In the genomic region with DNA sequence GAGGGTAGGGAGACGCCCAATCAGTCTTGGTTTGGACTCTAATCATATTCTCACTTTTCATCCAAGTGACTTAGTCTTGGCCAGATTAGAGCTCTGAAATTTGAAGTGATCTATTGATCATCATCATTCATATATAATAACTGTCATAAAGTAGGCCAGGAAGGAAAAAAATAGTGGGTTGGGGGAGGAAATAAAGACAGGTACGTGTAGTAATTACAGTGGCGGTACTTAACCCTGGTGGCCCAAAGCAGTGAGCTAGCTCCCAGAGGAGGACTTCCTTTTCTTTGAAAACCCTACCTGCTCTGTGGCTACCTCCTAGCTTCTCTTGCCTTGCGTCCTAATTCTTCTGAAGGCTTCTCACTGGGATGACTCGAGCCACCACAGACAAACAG, we compare ENCODE assay signal across 8 mouse cellular contexts. TPM values are rescaled to one million over a fixed set of nuclear protein-coding genes. Genes with fewer than 3 reads are reported as not detected.
A peak's percentile ranks its signal among the peaks of the same experiment; 100 is the strongest.
DNase-seq lines count a peak whose midpoint lies in the region; ATAC-seq and TF ChIP-seq lines count a peak whose summit lies in the region.

No protein-coding gene starts in this region.

- H3K27ac ChIP-seq in kidney, embryonic 15.5 days: peak overlapping the region; percentile 96
- no peak overlapping the region for H3K27ac ChIP-seq in bone marrow macrophage, adult 2 months (ENCODE audit: insufficient read depth, low read depth, low read length)
- no peak overlapping the region for H3K27ac ChIP-seq in hindbrain, embryonic 11.5 days (ENCODE audit: low read depth, low read length)
- 0 out of 2 replicates have a peak overlapping the region, but pooled peaks have one; percentile 84 for H3K27ac ChIP-seq in midbrain, embryonic 12.5 days (replicated peaks)

- peak overlapping the region; percentile 88 for H3K4me3 ChIP-seq in kidney, embryonic 15.5 days (replicated peaks)
- H3K4me3 ChIP-seq in bone marrow macrophage, adult 2 months (ENCODE audit: insufficient read depth, low read length): peak overlapping the region; percentile 81
- peak overlapping the region; percentile 85 for H3K4me3 ChIP-seq in hindbrain, embryonic 11.5 days (ENCODE audit: low read depth, low read length)
- H3K4me3 ChIP-seq in midbrain, embryonic 12.5 days: peak overlapping the region; percentile 84

- ATAC-seq in kidney, embryonic 15.5 days (replicated peaks; ENCODE audit: low FRiP score): no peak
- ATAC-seq in hindbrain, embryonic 11.5 days (ENCODE audit: low FRiP score): no peak
- no peak for ATAC-seq in midbrain, embryonic 12.5 days (ENCODE audit: low FRiP score, low read depth)

- peak overlapping the region; percentile 84 for H3K9ac ChIP-seq in kidney, embryonic 15.5 days
- H3K9ac ChIP-seq in hindbrain, embryonic 11.5 days (ENCODE audit: low read depth, low read length): peak overlapping the region; percentile 93
- peak overlapping the region; percentile 86 for H3K9ac ChIP-seq in midbrain, embryonic 12.5 days (replicated peaks)

- 3% methylated on average over 5 of the region's 5 CpGs for WGBS in kidney, embryonic 15.5 days
- 10% methylated on average over 5 of the region's 5 CpGs for WGBS in hindbrain, embryonic 11.5 days
- WGBS in midbrain, embryonic 12.5 days: 9% methylated on average over 5 of the region's 5 CpGs

- intact Hi-C loops in left cerebral cortex, postnatal 25 days (cut with DNase I): loop anchor here (5.0 kb wide), 1 partner anchor 159 kb away; no protein-coding TSS in a partner anchor

- H3K36me3 ChIP-seq in kidney, embryonic 15.5 days: peaks cover 25% of the 10 kb centered on the region
- H3K36me3 ChIP-seq in hindbrain, embryonic 11.5 days (ENCODE audit: control insufficient read depth, insufficient read depth, low read length): 0 out of 2 replicates have a peak, but pooled peaks cover 2% of the 10 kb centered on the region
- H3K36me3 ChIP-seq in midbrain, embryonic 12.5 days: peaks cover 20% of the 10 kb centered on the region

- peak overlapping the region; percentile 74 for H3K4me2 ChIP-seq in kidney, embryonic 15.5 days
- peak overlapping the region; percentile 46 for H3K4me2 ChIP-seq in hindbrain, embryonic 11.5 days (replicated peaks; ENCODE audit: low read depth, low read length)
- H3K4me2 ChIP-seq in midbrain, embryonic 12.5 days (replicated peaks): peak overlapping the region; percentile 54

- TF ChIP-seq POLR2A in bone marrow macrophage, adult 2 months (IDR thresholded peaks at IDR 0.05; ENCODE audit: borderline replicate concordance, low read depth, low read length): no peak

- no peaks in the 10 kb centered on the region for H3K9me3 ChIP-seq in kidney, embryonic 15.5 days (replicated peaks)
- no peaks in the 10 kb centered on the region for H3K9me3 ChIP-seq in hindbrain, embryonic 11.5 days (ENCODE audit: control insufficient read depth, low read length)
- H3K9me3 ChIP-seq in midbrain, embryonic 12.5 days: no peaks in the 10 kb centered on the region

- DNase-seq in kidney, adult 9 months: no peak
- DNase-seq in hindbrain, embryonic 11.5 days (ENCODE audit: low spot score): no peak
- DNase-seq in retina, embryonic 14.5 days (ENCODE audit: low spot score): no peak
- DNase-seq in left cerebral cortex, postnatal 25 days (ENCODE audit: low spot score in 2 of 2): no peak
- DNase-seq in right cerebral cortex, postnatal 14 days: no peak

- H3K4me1 ChIP-seq in kidney, embryonic 15.5 days: peaks cover 27% of the 10 kb centered on the region
- H3K4me1 ChIP-seq in bone marrow macrophage, adult 2 months (ENCODE audit: control insufficient read depth, insufficient read depth, low read length): peaks cover 15% of the 10 kb centered on the region
- no peaks in the 10 kb centered on the region for H3K4me1 ChIP-seq in hindbrain, embryonic 11.5 days (replicated peaks; ENCODE audit: control insufficient read depth, insufficient read depth, low read length)
- peaks cover 21% of the 10 kb centered on the region for H3K4me1 ChIP-seq in midbrain, embryonic 12.5 days

- no peaks in the 10 kb centered on the region for H3K27me3 ChIP-seq in kidney, embryonic 15.5 days
- no peaks in the 10 kb centered on the region for H3K27me3 ChIP-seq in hindbrain, embryonic 11.5 days (ENCODE audit: control insufficient read depth, insufficient read depth, low read length)
- no peaks in the 10 kb centered on the region; the same call in 1 of the 2 replicates for H3K27me3 ChIP-seq in midbrain, embryonic 12.5 days

- TF ChIP-seq CTCF in bone marrow macrophage, adult 2 months (IDR thresholded peaks at IDR 0.05; ENCODE audit: low read depth, low read length): no peak

RNA-seq across cellular contexts. Expression of gene Gng5, which starts 1.2 kb away (rescaled TPM):
- 951 and 1,101 TPM in 2 replicates for polyA plus RNA-seq in kidney, embryonic 15.5 days (2015; fragmentation: Nextera tagmentation; extraction: Ambion mirVana)
- polyA plus RNA-seq in bone marrow macrophage, adult 2 months (2012; ENCODE audit: insufficient read depth, insufficient read length, missing spikeins): 450 and 503 TPM in 2 replicates
- polyA plus RNA-seq in hindbrain, embryonic 11.5 days (2014; fragmentation: Nextera tagmentation; extraction: Ambion mirVana): 1,010 and 1,042 TPM in 2 replicates
- 910 and 914 TPM in 2 replicates for polyA plus RNA-seq in midbrain, embryonic 12.5 days (2016; fragmentation: Nextera tagmentation; extraction: Ambion mirVana)
- total RNA-seq in left cerebral cortex, postnatal 25 days (2021): 10 to 100 TPM; 47.3 to 49.9 TPM

RNA-seq across cellular contexts. Expression of gene Spata1, which starts 1.3 kb away (rescaled TPM):
- polyA plus RNA-seq in kidney, embryonic 15.5 days (2015; fragmentation: Nextera tagmentation; extraction: Ambion mirVana): 5.9 and 6.5 TPM in 2 replicates
- 4.0 and 7.2 TPM in 2 replicates for polyA plus RNA-seq in bone marrow macrophage, adult 2 months (2012; ENCODE audit: insufficient read depth, insufficient read length, missing spikeins)
- 6.9 and 7.4 TPM in 2 replicates for polyA plus RNA-seq in hindbrain, embryonic 11.5 days (2014; fragmentation: Nextera tagmentation; extraction: Ambion mirVana)
- polyA plus RNA-seq in midbrain, embryonic 12.5 days (2016; fragmentation: Nextera tagmentation; extraction: Ambion mirVana): 8.0 and 8.2 TPM in 2 replicates
- total RNA-seq in left cerebral cortex, postnatal 25 days (2021): 1 to 10 TPM; 4.0 to 6.7 TPM

RNA-seq across cellular contexts. Expression of gene Rpf1, which starts 20.4 kb away (rescaled TPM):
- 60.3 and 64.3 TPM in 2 replicates for polyA plus RNA-seq in kidney, embryonic 15.5 days (2015; fragmentation: Nextera tagmentation; extraction: Ambion mirVana)
- polyA plus RNA-seq in bone marrow macrophage, adult 2 months (2012; ENCODE audit: insufficient read depth, insufficient read length, missing spikeins): 39.9 and 47.4 TPM in 2 replicates
- polyA plus RNA-seq in hindbrain, embryonic 11.5 days (2014; fragmentation: Nextera tagmentation; extraction: Ambion mirVana): 75.2 and 79.4 TPM in 2 replicates
- polyA plus RNA-seq in midbrain, embryonic 12.5 days (2016; fragmentation: Nextera tagmentation; extraction: Ambion mirVana): 69.6 and 71.6 TPM in 2 replicates
- total RNA-seq in left cerebral cortex, postnatal 25 days (2021): 10 to 100 TPM; 15.7 to 18.5 TPM

RNA-seq across cellular contexts. Expression of gene Ctbs, which starts 51.2 kb away (rescaled TPM):
- polyA plus RNA-seq in kidney, embryonic 15.5 days (2015; fragmentation: Nextera tagmentation; extraction: Ambion mirVana): 12.2 and 12.9 TPM in 2 replicates
- 27.2 and 31.6 TPM in 2 replicates for polyA plus RNA-seq in bone marrow macrophage, adult 2 months (2012; ENCODE audit: insufficient read depth, insufficient read length, missing spikeins)
- 6.7 and 8.8 TPM in 2 replicates for polyA plus RNA-seq in hindbrain, embryonic 11.5 days (2014; fragmentation: Nextera tagmentation; extraction: Ambion mirVana)
- polyA plus RNA-seq in midbrain, embryonic 12.5 days (2016; fragmentation: Nextera tagmentation; extraction: Ambion mirVana): 5.6 and 5.7 TPM in 2 replicates
- 1 to 10 TPM; 6.3 to 8.4 TPM for total RNA-seq in left cerebral cortex, postnatal 25 days (2021)

Comparison
In these comparisons a context has a peak if more than half of its experiments do, and no peak if none do; other contexts are left out.
1. H3K27ac ChIP-seq: peak in kidney, embryonic 15.5 days (single experiment) and midbrain, embryonic 12.5 days (single experiment); none in bone marrow macrophage, adult 2 months (single experiment) and hindbrain, embryonic 11.5 days (single experiment).
2. Peak in every context shown above with its lines, with median percentiles within 50 percentile points of each other: H3K4me2 ChIP-seq, H3K4me3 ChIP-seq and H3K9ac ChIP-seq.